Mouse (Mus musculus) heart, embryonic 13.5 days (tissue): Measurements from ENCODE around the gene Pgpep1l. TPM values are rescaled to one million over a fixed set of nuclear protein-coding genes. Genes with fewer than 3 reads are reported as not detected.

ENCODE experiments used
- ATAC-seq: fragments of 200-750 bp; cut with Nextera tagmentation; 2 replicates; pipeline ENCODE4 v1.8.0; 2017; ENCODE audit warnings: moderate TSS enrichment; ENCODE audit not compliant: insufficient number of reproducible peaks, low FRiP score, low TSS enrichment; ENCODE audit errors: extremely low read depth
- H3K27ac ChIP-seq: fragments of 300-500 bp; sonication (generic); replicated peaks from 2 replicates; pipeline ENCODE4 v1.5.1; 2015; ENCODE audit warnings: moderate library complexity, mild to moderate bottlenecking, inconsistent platforms
- H3K27me3 ChIP-seq: fragments of 300-500 bp; sonication (generic); replicated peaks from 2 replicates; pipeline ENCODE4 v1.6.1; 2015; ENCODE audit warnings: mild to moderate bottlenecking, inconsistent platforms
- H3K36me3 ChIP-seq: fragments of 300-500 bp; sonication (generic); 2 replicates; pipeline ENCODE4 v1.6.1; 2015; ENCODE audit warnings: mild to moderate bottlenecking, inconsistent platforms
- H3K4me1 ChIP-seq: fragments of 300-500 bp; sonication (generic); 2 replicates; pipeline ENCODE4 v1.6.1; 2015; ENCODE audit warnings: inconsistent platforms
- H3K4me2 ChIP-seq: fragments of 300-500 bp; sonication (generic); 2 replicates; pipeline ENCODE4 v1.6.1; 2015; ENCODE audit warnings: inconsistent platforms, mild to moderate bottlenecking, moderate library complexity
- H3K4me3 ChIP-seq: fragments of 300-500 bp; sonication (generic); 2 replicates; pipeline ENCODE4 v1.5.1; 2015; ENCODE audit warnings: moderate library complexity, mild to moderate bottlenecking, inconsistent platforms
- H3K9ac ChIP-seq: fragments of 300-500 bp; sonication (generic); 2 replicates; pipeline ENCODE4 v1.6.1; 2015; ENCODE audit warnings: inconsistent platforms, mild to moderate bottlenecking, moderate library complexity
- H3K9me3 ChIP-seq: fragments of 300-500 bp; sonication (generic); 2 replicates; pipeline ENCODE4 v1.6.1; 2016; ENCODE audit warnings: inconsistent platforms
- WGBS: fragments of 180-500 bp; shearing (Covaris S2); methylation state at CpG from one replicate; pipeline ENCODE4 v1.1.7; 2015; ENCODE audit warnings: mixed read lengths; 5-methylcytosine and 5-hydroxymethylcytosine counted together
- polyA plus RNA-seq: library from polyadenylated mRNA; unstranded; fragments of >200 nt; fragmentation: Nextera tagmentation; extraction: Ambion mirVana; gene quantifications from 2 replicates; pipeline ENCODE4 v1.2.1, GENCODE M21; 2015

Gene Pgpep1l
- not detected in 2 replicates for polyA plus RNA-seq

- H3K36me3 ChIP-seq, result no peaks in the 10 kb centered on the region
- H3K4me3 ChIP-seq, result peak within 1 kb of the TSS; percentile 47
- peaks cover 24% of the 10 kb centered on the region for H3K4me1 ChIP-seq
- peak within 1 kb of the TSS; percentile 76 for H3K4me2 ChIP-seq
- peak within 1 kb of the TSS; percentile 48 for H3K9ac ChIP-seq
- ATAC-seq, result no peak
- no peak within 1 kb of the TSS for H3K27ac ChIP-seq
- no peaks in the 10 kb centered on the region for H3K9me3 ChIP-seq
- WGBS, result 4% methylated on average over 25 of the region's 25 CpGs
- H3K27me3 ChIP-seq, result peaks cover 21% of the 10 kb centered on the region
Observed at GRCm38 (mm10) chr7:68264028-68264453, at the start of gene Pgpep1l. TSS of gene Pgpep1l (minus strand) at chr7:68264233.

GRCm38 (mm10) chr7:68313038-68313782 is 49.2 kb upstream of the Pgpep1l start:
- WGBS, result 61% methylated on average over 14 of the region's 14 CpGs
- H3K27ac ChIP-seq, result no peak overlapping the region
- no peak overlapping the region for H3K9ac ChIP-seq
- no peaks in the 10 kb centered on the region for H3K9me3 ChIP-seq
- H3K4me1 ChIP-seq, result peaks cover 18% of the 10 kb centered on the region
- H3K4me2 ChIP-seq, result no peak overlapping the region
- 0 out of 2 replicates have a peak, but pooled peaks cover 3% of the 10 kb centered on the region for H3K27me3 ChIP-seq
- no peak overlapping the region for H3K4me3 ChIP-seq
- ATAC-seq, result no peak
- H3K36me3 ChIP-seq, result no peaks in the 10 kb centered on the region

GRCm38 (mm10) chr7:68312395-68312794 is 48.4 kb upstream of the Pgpep1l start:
- no peak overlapping the region for H3K4me3 ChIP-seq
- no peaks in the 10 kb centered on the region for H3K36me3 ChIP-seq
- ATAC-seq, result no peak
- H3K9me3 ChIP-seq, result no peaks in the 10 kb centered on the region
- H3K27ac ChIP-seq, result no peak overlapping the region
- H3K9ac ChIP-seq, result no peak overlapping the region
- H3K4me1 ChIP-seq, result peaks cover 18% of the 10 kb centered on the region
- 74% methylated on average over 5 of the region's 5 CpGs for WGBS
- no peak overlapping the region for H3K4me2 ChIP-seq
- 0 out of 2 replicates have a peak, but pooled peaks cover 3% of the 10 kb centered on the region for H3K27me3 ChIP-seq

- Histone ChIP-seq H3K27ac (no peak overlapping the region), H3K4me2 (no peak overlapping the region), H3K4me3 (no peak overlapping the region), H3K4me1 (peaks cover 18% of the 10 kb centered on the region), H3K9me3 (no peaks in the 10 kb centered on the region), H3K9ac (no peak overlapping the region), H3K36me3 (no peaks in the 10 kb centered on the region), H3K27me3 (0 out of 2 replicates have a peak, but pooled peaks cover 3% of the 10 kb centered on the region)
- WGBS, result 53% methylated on average over 6 of the region's 6 CpGs
- ATAC-seq, result no peak
Observed at GRCm38 (mm10) chr7:68311469-68311868, 47.4 kb upstream of the Pgpep1l start.

GRCm38 (mm10) chr7:68306756-68307155 is 42.7 kb upstream of the Pgpep1l start:
- Histone ChIP-seq H3K9me3 (no peaks in the 10 kb centered on the region), H3K4me2 (no peak overlapping the region), H3K27me3 (0 out of 2 replicates have a peak, but pooled peaks cover 3% of the 10 kb centered on the region), H3K9ac (no peak overlapping the region), H3K27ac (no peak overlapping the region), H3K4me3 (no peak overlapping the region), H3K4me1 (peaks cover 13% of the 10 kb centered on the region; the same call in 1 of the 2 replicates), H3K36me3 (no peaks in the 10 kb centered on the region)
- ATAC-seq, result no peak
- WGBS, result 82% methylated on average over 8 of the region's 8 CpGs

GRCm38 (mm10) chr7:68305781-68306575 is 41.9 kb upstream of the Pgpep1l start:
- ATAC-seq, result no peak
- H3K27me3 ChIP-seq, result 0 out of 2 replicates have a peak, but pooled peaks cover 3% of the 10 kb centered on the region
- 69% methylated on average over 11 of the region's 11 CpGs for WGBS
- H3K36me3 ChIP-seq, result no peaks in the 10 kb centered on the region
- peaks cover 7% of the 10 kb centered on the region; the same call in 1 of the 2 replicates for H3K4me1 ChIP-seq
- no peak overlapping the region for H3K4me2 ChIP-seq
- H3K9me3 ChIP-seq, result no peaks in the 10 kb centered on the region
- no peak overlapping the region for H3K4me3 ChIP-seq
- H3K27ac ChIP-seq, result no peak overlapping the region
- H3K9ac ChIP-seq, result no peak overlapping the region

GRCm38 (mm10) chr7:68303685-68304084 is 39.7 kb upstream of the Pgpep1l start:
- no peak overlapping the region for H3K4me2 ChIP-seq
- H3K36me3 ChIP-seq, result no peaks in the 10 kb centered on the region
- no peak overlapping the region for H3K27ac ChIP-seq
- H3K9ac ChIP-seq, result no peak overlapping the region
- H3K27me3 ChIP-seq, result no peaks in the 10 kb centered on the region
- H3K4me1 ChIP-seq, result peaks cover 7% of the 10 kb centered on the region; the same call in 1 of the 2 replicates
- 51% methylated on average over 6 of the region's 6 CpGs for WGBS
- ATAC-seq, result no peak
- no peaks in the 10 kb centered on the region for H3K9me3 ChIP-seq
- H3K4me3 ChIP-seq, result no peak overlapping the region

- Histone ChIP-seq H3K4me3 (peak overlapping the region; percentile 42), H3K9me3 (no peaks in the 10 kb centered on the region)
Observed at GRCm38 (mm10) chr7:68302586-68303433, 38.8 kb upstream of the Pgpep1l start.

GRCm38 (mm10) chr7:68301160-68301559 is 37.1 kb upstream of the Pgpep1l start:
- Histone ChIP-seq H3K36me3 (no peaks in the 10 kb centered on the region), H3K4me2 (no peak overlapping the region), H3K27me3 (no peaks in the 10 kb centered on the region), H3K9me3 (no peaks in the 10 kb centered on the region), H3K4me3 (peak overlapping the region; percentile 14; the same call in 1 of the 2 replicates), H3K27ac (no peak overlapping the region), H3K4me1 (peaks cover 7% of the 10 kb centered on the region; the same call in 1 of the 2 replicates), H3K9ac (no peak overlapping the region)
- 67% methylated on average over 7 of the region's 7 CpGs for WGBS
- no peak for ATAC-seq

More at GRCm38 (mm10) chr7:68302586-68303433, 38.8 kb upstream of the Pgpep1l start:
- ATAC-seq, result no peak
- Histone ChIP-seq H3K27ac (no peak overlapping the region), H3K9ac (peak overlapping the region; percentile 41), H3K4me2 (peak overlapping the region; percentile 67), H3K4me1 (peaks cover 7% of the 10 kb centered on the region; the same call in 1 of the 2 replicates), H3K27me3 (no peaks in the 10 kb centered on the region), H3K36me3 (no peaks in the 10 kb centered on the region)
- WGBS, result 24% methylated on average over 18 of the region's 18 CpGs

GRCm38 (mm10) chr7:68298381-68299076 is 34.5 kb upstream of the Pgpep1l start:
- no peaks in the 10 kb centered on the region for H3K36me3 ChIP-seq
- 78% methylated on average over 13 of the region's 13 CpGs for WGBS
- H3K27me3 ChIP-seq, result no peaks in the 10 kb centered on the region
- H3K4me1 ChIP-seq, result peaks cover 12% of the 10 kb centered on the region
- H3K4me2 ChIP-seq, result no peak overlapping the region
- no peaks in the 10 kb centered on the region for H3K9me3 ChIP-seq
- no peak for ATAC-seq
- H3K9ac ChIP-seq, result no peak overlapping the region
- no peak overlapping the region for H3K4me3 ChIP-seq
- no peak overlapping the region for H3K27ac ChIP-seq
